Mouse (Mus musculus): ENCODE results near the gene 4930556J24Rik.
"Not testable (repeated sequence)": the region's sequence is repeated elsewhere in the genome, so short reads cannot be mapped to it uniquely, and the experiment has no call there.

The 4930556J24Rik gene

DNA sequence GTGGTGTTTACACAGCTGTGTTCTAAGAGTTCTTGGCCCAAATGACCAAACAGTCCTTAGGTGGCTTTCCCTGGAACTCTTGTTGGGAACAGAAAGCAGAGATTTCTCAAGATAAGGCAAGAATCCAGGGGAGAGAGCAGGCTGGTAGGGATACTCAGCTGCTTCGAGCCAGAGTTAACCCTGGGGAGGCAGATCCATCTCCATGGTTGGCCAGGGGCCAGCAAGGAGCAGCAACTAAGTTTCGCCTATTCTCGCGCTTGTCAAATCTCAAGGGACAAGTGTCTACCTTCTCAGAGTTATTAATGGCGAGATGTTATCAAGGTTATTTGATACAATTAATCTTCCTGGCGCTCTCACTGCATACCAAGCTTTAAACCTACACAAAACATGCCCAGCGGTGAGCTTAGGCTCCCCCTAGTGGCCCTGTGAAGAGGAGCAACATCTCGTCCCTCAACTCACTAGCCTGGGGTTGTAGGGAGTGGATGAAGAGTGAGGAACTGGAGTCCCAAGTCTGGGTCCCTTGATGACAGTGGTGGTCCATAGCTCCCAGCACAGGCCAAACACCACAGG lies 55.2 kb downstream of the 4930556J24Rik start:
- peak; percentile 55 for DNase-seq (ENCODE audit: low spot score)

GRCm38 (mm10) chr11:3920476-3920875 lies 56.1 kb downstream of the 4930556J24Rik start:
- no peak for DNase-seq (ENCODE audit: low spot score)

DNA sequence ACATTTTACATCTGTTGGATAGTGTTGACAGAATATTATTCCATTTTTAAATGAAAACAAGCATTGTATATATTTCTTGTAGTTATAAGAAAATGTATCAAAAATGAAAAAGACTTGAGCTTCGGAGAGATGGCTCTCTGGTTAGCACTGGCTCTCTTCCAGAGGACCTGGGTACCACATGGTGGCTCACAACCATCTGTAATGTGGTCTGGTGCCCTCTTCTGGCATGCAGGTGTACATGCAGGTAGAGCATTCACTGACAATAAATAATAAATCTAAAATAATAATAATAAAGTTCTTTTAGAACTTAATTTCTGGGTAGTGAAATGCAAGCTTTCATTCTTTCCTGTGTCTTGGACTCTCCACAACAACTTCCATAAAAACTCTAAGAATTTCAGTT lies 57.8 kb downstream of the 4930556J24Rik start:
- no peak for DNase-seq (ENCODE audit: low spot score)

- DNase-seq (ENCODE audit: low spot score): peak; percentile 82
Observed at GRCm38 (mm10) chr11:3914109-3914840, 62.3 kb downstream of the 4930556J24Rik start, which contains the start of gene Slc35e4. TSS of gene Slc35e4 (minus strand) at chr11:3914664.

DNA sequence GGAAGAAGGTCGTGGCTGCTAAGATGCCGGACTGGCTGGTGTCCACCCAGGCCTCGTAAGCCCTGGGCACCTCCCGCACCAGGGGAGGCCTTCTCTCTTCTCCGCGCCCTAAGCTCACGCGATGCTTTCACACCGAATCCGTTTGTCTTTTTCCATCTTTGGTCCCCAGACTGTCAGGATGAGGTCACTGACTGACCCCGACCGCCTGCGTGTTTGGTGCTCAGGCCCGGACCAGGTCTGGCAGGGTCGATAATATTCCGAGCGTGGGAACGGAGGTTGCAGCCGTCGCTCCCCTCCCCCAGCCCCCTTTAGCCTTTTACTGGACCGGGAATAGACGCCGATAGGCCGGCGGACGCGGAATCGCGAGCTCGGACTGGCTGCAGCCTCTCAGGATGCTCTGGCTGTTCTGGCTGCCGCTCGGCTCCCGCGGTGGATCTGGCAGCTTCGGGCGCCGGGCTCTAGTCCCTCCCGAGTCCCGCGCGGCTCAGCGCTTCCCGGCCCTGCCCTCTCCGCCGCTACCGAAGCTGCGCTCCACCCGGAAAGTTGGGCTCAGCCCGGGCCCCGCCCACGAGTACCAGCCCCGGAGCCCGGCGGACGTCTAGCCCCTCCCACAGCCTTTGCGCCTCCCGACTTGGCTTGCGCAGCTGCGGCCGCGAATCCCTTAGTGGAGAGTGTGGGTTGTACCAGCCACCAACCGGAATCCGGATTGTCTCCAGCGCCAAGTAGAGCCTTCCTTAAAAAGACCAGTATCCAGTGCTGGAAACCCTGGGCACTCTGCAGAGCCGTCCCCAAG lies 63.1 kb downstream of the 4930556J24Rik start:
- DNase-seq (ENCODE audit: low spot score): peak; percentile 94

DNA sequence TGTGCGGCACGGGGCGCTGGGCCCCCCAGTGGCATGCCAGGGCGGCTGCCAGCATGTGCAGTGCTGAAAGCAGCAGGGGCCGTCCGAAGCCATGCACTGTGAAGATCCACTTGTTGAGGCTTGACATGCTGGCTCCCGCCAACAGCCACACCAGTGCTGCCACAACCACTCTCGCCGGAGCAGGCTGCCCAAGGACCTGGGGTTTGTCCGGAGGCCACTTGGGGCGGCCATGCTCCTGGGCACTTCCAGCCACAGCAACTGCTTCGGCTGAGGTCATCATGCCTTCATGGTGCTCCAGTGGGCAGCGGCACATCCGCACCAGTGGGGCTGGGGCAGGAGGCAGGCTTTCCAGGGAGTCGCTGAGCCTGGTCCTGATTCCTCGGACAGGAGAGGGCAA lies 63.7 kb downstream of the 4930556J24Rik start:
- DNase-seq (ENCODE audit: low spot score): peak; percentile 39

DNA sequence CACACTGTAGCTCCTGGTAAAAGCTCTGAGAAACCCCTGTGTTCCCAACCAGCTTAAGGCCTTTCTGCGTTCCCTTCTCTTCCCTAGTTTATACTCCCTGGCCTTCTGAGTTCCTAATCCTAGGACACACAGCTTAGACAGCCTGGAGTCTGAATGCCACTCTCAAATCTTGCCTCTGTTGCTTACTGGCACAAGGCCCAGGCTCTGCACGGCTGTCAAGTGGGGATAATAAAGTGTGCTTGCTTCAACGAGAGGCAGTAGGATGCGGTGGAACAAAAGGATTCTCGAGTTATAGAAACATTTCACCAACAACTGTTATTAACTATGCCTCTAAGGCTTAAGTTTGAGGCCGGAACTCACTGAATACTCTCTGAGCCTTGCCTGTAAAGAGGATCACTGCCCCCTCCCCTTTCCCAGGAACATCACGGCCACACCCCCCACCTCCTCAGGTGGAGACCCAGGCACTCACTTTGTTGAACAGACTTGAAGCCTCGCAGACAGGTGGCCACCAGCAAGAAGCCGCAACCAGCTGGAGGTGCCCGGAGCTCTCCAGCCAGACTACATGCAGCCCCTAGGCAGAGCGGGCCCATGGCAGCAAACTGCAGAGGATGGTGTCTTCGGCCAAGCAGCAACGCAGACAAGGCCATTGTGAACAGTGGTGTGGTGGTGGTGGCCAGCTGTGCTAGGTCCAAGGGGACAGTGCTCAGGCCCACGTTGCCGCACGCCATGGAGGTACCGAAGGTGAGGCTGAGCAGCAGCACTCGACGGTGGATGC lies 64.3 kb downstream of the 4930556J24Rik start:
- DNase-seq (ENCODE audit: low spot score): peak; percentile 52

DNA sequence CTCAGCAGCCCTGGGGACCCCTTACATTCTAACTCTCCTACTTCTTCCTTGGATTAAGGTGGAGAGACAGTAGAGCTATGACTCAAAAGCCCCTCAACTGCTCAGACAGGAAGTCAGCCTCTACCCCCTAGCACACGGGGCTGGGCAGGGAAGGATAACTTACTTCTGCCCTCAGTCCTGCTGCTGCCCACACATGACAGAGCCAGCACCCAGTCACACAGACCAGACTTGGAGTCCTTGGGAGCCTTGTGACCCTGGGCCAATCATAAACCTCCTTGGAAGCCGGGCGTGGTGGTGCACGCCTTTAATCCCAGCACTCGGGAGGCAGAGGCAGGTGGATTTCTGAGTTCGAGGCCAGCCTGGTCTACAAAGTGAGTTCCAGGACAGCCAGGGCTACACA lies 65.1 kb downstream of the 4930556J24Rik start:
- not testable (repeated sequence) for DNase-seq (ENCODE audit: low spot score)

GRCm38 (mm10) chr11:3910513-3911310 lies 65.9 kb downstream of the 4930556J24Rik start:
- DNase-seq (ENCODE audit: low spot score): peak; percentile 28

- DNase-seq (ENCODE audit: low spot score): no peak
Observed at GRCm38 (mm10) chr11:3909236-3909635, 67.3 kb downstream of the 4930556J24Rik start.

DNA sequence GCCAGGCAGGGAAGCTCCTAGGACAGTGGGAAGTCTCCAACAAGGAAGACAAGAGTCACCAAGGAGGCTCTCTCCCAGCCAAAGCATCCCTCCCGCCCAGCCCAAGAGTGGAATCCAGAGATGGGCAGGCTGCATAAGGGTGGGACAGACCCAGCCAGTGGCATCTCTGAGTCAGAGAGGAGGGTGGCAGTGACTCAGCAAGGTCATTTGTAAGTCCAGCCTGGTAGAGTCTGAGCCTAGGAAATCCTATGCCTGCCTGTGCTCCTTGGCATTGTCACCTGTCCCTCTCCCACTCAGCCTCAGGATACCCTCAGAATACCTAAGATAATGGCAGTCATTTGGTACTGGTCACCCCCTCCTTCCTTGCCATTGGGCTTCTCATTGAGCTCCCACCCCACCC lies 71.1 kb downstream of the 4930556J24Rik start:
- DNase-seq (ENCODE audit: low spot score): no peak

DNA sequence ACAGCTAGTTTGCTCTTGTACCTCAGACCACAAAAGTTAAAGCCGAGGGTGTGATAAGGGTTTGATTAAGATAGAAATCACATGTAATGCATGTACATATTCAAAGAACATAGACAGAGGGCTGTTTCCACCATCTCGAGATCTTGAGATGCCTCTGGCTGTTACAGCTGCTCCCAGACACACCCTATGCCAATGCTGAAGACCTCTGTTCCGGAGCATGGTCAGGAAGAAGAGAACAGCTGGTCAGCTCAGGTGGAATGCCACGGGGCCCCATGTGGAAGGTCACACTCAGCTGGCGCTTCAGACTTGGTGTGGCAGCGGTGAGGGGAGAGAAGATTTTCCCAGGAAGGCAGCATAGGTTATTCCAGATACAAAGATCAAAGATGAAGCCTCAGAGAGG lies 71.9 kb downstream of the 4930556J24Rik start:
- DNase-seq (ENCODE audit: low spot score): no peak

- DNase-seq (ENCODE audit: low spot score): peak; percentile 69
Observed at GRCm38 (mm10) chr11:3903046-3903445, 73.5 kb downstream of the 4930556J24Rik start.

DNA sequence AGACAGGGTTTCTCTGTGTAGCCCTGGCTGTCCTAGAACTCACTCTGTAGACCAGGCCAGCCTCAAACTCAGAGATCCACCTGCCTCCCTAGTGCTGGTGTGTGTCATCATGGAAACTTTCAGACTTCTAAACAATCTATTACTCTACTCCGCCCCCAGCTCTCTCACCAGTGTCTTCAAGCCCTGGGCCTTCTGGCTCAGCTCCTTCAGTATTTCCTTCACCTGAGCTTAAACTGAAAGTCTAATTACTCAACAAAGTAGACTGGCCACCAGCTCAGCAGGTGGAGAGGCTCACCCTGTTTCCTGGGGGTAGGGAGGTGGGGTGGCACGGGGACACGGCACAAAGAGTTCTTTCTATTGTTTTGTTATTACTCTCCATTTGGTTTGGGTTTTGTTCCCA lies 74.1 kb downstream of the 4930556J24Rik start:
- DNase-seq (ENCODE audit: low spot score): no peak

GRCm38 (mm10) chr11:3900296-3900695 lies 76.3 kb downstream of the 4930556J24Rik start:
- no peak for DNase-seq (ENCODE audit: low spot score)

DNA sequence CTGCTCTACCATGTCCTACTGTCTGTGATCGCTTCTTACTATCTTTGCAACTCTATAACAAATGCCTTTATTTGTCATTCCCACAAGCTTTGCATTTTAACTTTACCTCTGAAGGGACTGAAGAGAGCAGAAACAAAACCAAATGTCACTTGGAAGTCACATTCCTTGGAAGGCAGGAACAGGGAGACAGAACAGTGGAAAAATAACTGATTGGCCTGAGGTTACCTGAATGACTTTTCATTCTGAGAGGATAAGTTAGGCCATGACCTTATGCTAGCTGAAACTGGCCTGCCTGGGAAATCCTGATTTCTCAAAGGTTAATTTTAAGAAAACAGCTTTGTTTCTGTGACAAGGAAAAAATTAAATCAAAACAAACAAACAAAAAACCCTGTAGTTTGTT lies 80.6 kb downstream of the 4930556J24Rik start:
- DNase-seq (ENCODE audit: low spot score): no peak

GRCm38 (mm10) chr11:3895458-3895857 lies 81.1 kb downstream of the 4930556J24Rik start:
- no peak for DNase-seq (ENCODE audit: low spot score)

GRCm38 (mm10) chr11:3894406-3895281 lies 81.9 kb downstream of the 4930556J24Rik start, which contains the start of the genes 4921536K21Rik and Dusp18:
TSS of gene 4921536K21Rik (minus strand) at chr11:3895098.
TSS of gene Dusp18 (plus strand) at chr11:3895240.
- peak; percentile 97 for DNase-seq (ENCODE audit: low spot score)

DNA sequence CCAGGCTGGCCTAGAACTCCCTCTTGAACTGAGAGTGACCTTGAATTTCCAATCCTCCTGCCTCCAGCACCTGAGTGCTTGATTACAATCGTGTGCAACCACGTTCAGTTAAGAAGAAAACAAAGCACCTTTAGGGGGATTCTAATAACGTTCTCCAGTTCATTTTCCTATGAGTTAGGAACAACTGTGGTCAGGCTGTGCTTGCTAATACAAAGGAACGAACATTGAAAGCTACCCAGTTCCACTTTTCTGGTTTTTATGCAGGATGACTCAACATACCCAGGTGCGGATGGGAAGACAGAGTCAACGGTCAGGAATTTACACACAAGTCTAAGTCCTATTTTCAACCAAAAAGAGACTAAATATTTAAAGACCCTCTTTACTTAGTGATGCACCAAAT lies 82.6 kb downstream of the 4930556J24Rik start:
- no peak for DNase-seq (ENCODE audit: low spot score)

Data from layer of hippocampus, adult 11-12 months (tissue).